Comparison of ENCODE assay signal across 22 mouse cellular contexts in genomic region chr12:98591016-98591415, GRCm38 (mm10). TPM values are rescaled to one million over a fixed set of nuclear protein-coding genes. Genes with fewer than 3 reads are reported as not detected.
DNase-seq lines count a peak whose midpoint lies in the region; ATAC-seq and TF ChIP-seq lines count a peak whose summit lies in the region.
"Had no signal": no experiment of that assay in that cellular context is flagged by ENCODE, and none has a peak within 500 bp of the region (broad histone marks: within the 10 kb centered on the region; RNA-seq: fewer than 3 reads in every experiment).

No protein-coding gene starts in this region.

- no peaks in the 10 kb centered on the region for H3K36me3 ChIP-seq in midbrain, postnatal 0 days (ENCODE audit: insufficient read depth, low read length)
- H3K36me3 ChIP-seq: embryonic facial prominence, embryonic 10.5 days; embryonic facial prominence, embryonic 12.5 days; forebrain, embryonic 15.5 days; G1E had no signal

- no peak for TF ChIP-seq CTCF in midbrain, postnatal 0 days (IDR thresholded peaks at IDR 0.05)

- 93% methylated on average over 2 of the region's 2 CpGs for WGBS in midbrain, postnatal 0 days

- no peak overlapping the region for H3K27ac ChIP-seq in midbrain, postnatal 0 days (ENCODE audit: low read depth, low read length)
- H3K27ac ChIP-seq: embryonic facial prominence, embryonic 10.5 days; embryonic facial prominence, embryonic 12.5 days; forebrain, embryonic 13.5 days; forebrain, embryonic 15.5 days had no signal

- H3K9me3 ChIP-seq in midbrain, postnatal 0 days (ENCODE audit: low read length): no peaks in the 10 kb centered on the region
- H3K9me3 ChIP-seq: embryonic facial prominence, embryonic 12.5 days; forebrain, embryonic 15.5 days had no signal

- DNase-seq in ES-CJ7 (ENCODE audit: low read depth, low spot score) (peak; percentile 43), NIH3T3 (ENCODE audit: low read depth) (peak; percentile 9), ZHBTc4 (ENCODE audit: low read depth, low spot score) (peak; percentile 59)
- no peak for DNase-seq in midbrain, postnatal 0 days (ENCODE audit: low spot score)
- no peak for DNase-seq in adrenal gland, adult 8-10 months
- DNase-seq: adrenal gland, adult 2 months; adrenal gland, postnatal 14 days; adrenal gland, postnatal 36 days; B cell, adult 2 months; cerebellum, adult 11-12 months; cerebellum, adult 2 months; cerebellum, adult 9-10 months; cerebellum, postnatal 10 days; cerebellum, postnatal 25 days; forebrain, postnatal 0 days had no signal

- H3K27me3 ChIP-seq in midbrain, postnatal 0 days (ENCODE audit: insufficient read depth, low read length): no peaks in the 10 kb centered on the region
- H3K27me3 ChIP-seq: CH12.LX; embryonic facial prominence, embryonic 12.5 days; forebrain, embryonic 13.5 days; forebrain, embryonic 15.5 days had no signal

- no peak overlapping the region for H3K4me3 ChIP-seq in midbrain, postnatal 0 days (ENCODE audit: low read depth, low read length)
- H3K4me3 ChIP-seq: embryonic facial prominence, embryonic 10.5 days; embryonic facial prominence, embryonic 12.5 days; forebrain, embryonic 13.5 days; forebrain, embryonic 15.5 days had no signal

- ATAC-seq in midbrain, postnatal 0 days (ENCODE audit: low FRiP score): no peak
- ATAC-seq: CD4-positive, CD25-positive, alpha-beta regulatory T cell, adult 4 months; forebrain, embryonic 13.5 days; forebrain, embryonic 15.5 days; forebrain, postnatal 0 days had no signal

- H3K4me1 ChIP-seq in midbrain, postnatal 0 days (ENCODE audit: insufficient read depth, low read length): no peaks in the 10 kb centered on the region
- H3K4me1 ChIP-seq: embryonic facial prominence, embryonic 10.5 days; embryonic facial prominence, embryonic 12.5 days; forebrain, embryonic 15.5 days had no signal

- no peak overlapping the region for H3K4me2 ChIP-seq in midbrain, postnatal 0 days (ENCODE audit: low read depth, low read length, poor library complexity, severe bottlenecking)
- H3K4me2 ChIP-seq: embryonic facial prominence, embryonic 12.5 days; forebrain, embryonic 13.5 days; forebrain, embryonic 15.5 days had no signal

- no peak overlapping the region for H3K9ac ChIP-seq in midbrain, postnatal 0 days (replicated peaks; ENCODE audit: low read length, poor library complexity, severe bottlenecking)
- H3K9ac ChIP-seq: embryonic facial prominence, embryonic 12.5 days; forebrain, embryonic 13.5 days; forebrain, embryonic 15.5 days; forebrain, postnatal 0 days had no signal

RNA-seq across cellular contexts. Expression of gene Kcnk10, which starts 12.9 kb away (rescaled TPM):
- total RNA-seq in midbrain, postnatal 0 days (2014; rRNA removed): 56.6 and 62.6 TPM in 2 replicates
- 33.0 and 37.4 TPM in 2 replicates for polyA plus RNA-seq in midbrain, postnatal 0 days (2015; fragmentation: Nextera tagmentation; extraction: Ambion mirVana)
- total RNA-seq in adrenal gland, adult 8-10 months (2022): under 1 TPM in 1 of 4 experiments, not detected in 3; 0.10 TPM
- total RNA-seq: adrenal gland, adult 2 months had no signal
- polyA plus RNA-seq: adrenal gland, adult 2 months; G1E had no signal

RNA-seq across cellular contexts. Expression of gene Spata7, which starts 36.9 kb away (rescaled TPM):
- total RNA-seq in midbrain, postnatal 0 days (2014; rRNA removed): 29.2 and 41.6 TPM in 2 replicates
- 34.2 and 38.2 TPM in 2 replicates for polyA plus RNA-seq in midbrain, postnatal 0 days (2015; fragmentation: Nextera tagmentation; extraction: Ambion mirVana)
- 10 to 100 TPM; 10.3 to 23.2 (median 14.0) TPM for total RNA-seq in adrenal gland, adult 8-10 months (2022)

Comparison
In these comparisons a context has a peak if more than half of its experiments do, and no peak if none do; other contexts are left out.
1. DNase-seq: peak in ES-CJ7 (single experiment), NIH3T3 (single experiment) and ZHBTc4 (single experiment); none in midbrain, postnatal 0 days (single experiment) and adrenal gland, adult 8-10 months (single experiment).
2. RNA of gene Kcnk10, which starts 12.9 kb away (total RNA-seq): 56.6 to 62.6 TPM in midbrain, postnatal 0 days; 0.10 TPM in adrenal gland, adult 8-10 months; every median in the first group is over 10 times any median in the second.